Mouse (Mus musculus) brain, embryonic 14.5 days (tissue): ENCODE results near the gene Zc2hc1b. TPM values are rescaled to one million over a fixed set of nuclear protein-coding genes. Genes with fewer than 3 reads are reported as not detected.
"Not testable (repeated sequence)": the region's sequence is repeated elsewhere in the genome, so short reads cannot be mapped to it uniquely, and the experiment has no call there.

Source experiments
- DNase-seq: peaks from one replicate; pipeline ENCODE4 v3.0.0-alpha.2; 2011; ENCODE audit warnings: low read depth
- CTCF ChIP-seq: fragments of 200-500 bp; IDR thresholded peaks from 2 replicates; pipeline ENCODE4 v1.5.1; 2012; ENCODE audit warnings: inconsistent platforms, mild to moderate bottlenecking, moderate library complexity, borderline replicate concordance; ENCODE audit not compliant: insufficient read depth, insufficient read length; ENCODE audit errors: extremely low read depth
- POLR2A ChIP-seq: fragments of 200-500 bp; IDR thresholded peaks from 2 replicates; pipeline ENCODE4 v1.6.1; 2012; ENCODE audit warnings: mild to moderate bottlenecking, inconsistent platforms, borderline replicate concordance; ENCODE audit not compliant: poor library complexity, insufficient read depth, insufficient read length, severe bottlenecking; ENCODE audit errors: extremely low read depth
- polyA plus RNA-seq: library from polyadenylated mRNA; depleted of rRNA; stranded (reverse); fragments of >200 nt; gene quantifications from 2 replicates; pipeline ENCODE4 v1.2.3, GENCODE M21; 2012

Gene Zc2hc1b
- polyA plus RNA-seq, 1 experiment, result not detected

GRCm38 (mm10) chr10:13199234-13199633 lies 21.4 kb upstream of the Zc2hc1b start:
- DNase-seq, result no peak
- TF ChIP-seq CTCF (no peak), POLR2A (no peak)

GRCm38 (mm10) chr10:13196872-13197507 lies 19.2 kb upstream of the Zc2hc1b start:
- no peak for TF ChIP-seq CTCF
- no peak for TF ChIP-seq POLR2A
- no peak for DNase-seq

- DNase-seq, result not testable (repeated sequence)
Measured at GRCm38 (mm10) chr10:13193496-13193895, 15.7 kb upstream of the Zc2hc1b start.

GRCm38 (mm10) chr10:13192731-13193351 lies 15.0 kb upstream of the Zc2hc1b start, which contains the start of gene Ltv1:
Ltv1 (minus strand) TSS chr10:13193168.
- peak; percentile 98 for DNase-seq
- TF ChIP-seq POLR2A (peak; percentile 13; the same call in 1 of the 2 replicates), CTCF (no peak)

GRCm38 (mm10) chr10:13189881-13190280 lies 12.1 kb upstream of the Zc2hc1b start:
- DNase-seq, result no peak
- TF ChIP-seq POLR2A, result no peak
- no peak for TF ChIP-seq CTCF

- TF ChIP-seq CTCF (no peak), POLR2A (no peak)
- DNase-seq, result no peak
Measured at GRCm38 (mm10) chr10:13186754-13187153, 8.9 kb upstream of the Zc2hc1b start.

GRCm38 (mm10) chr10:13184170-13184766 lies 6.4 kb upstream of the Zc2hc1b start:
- TF ChIP-seq CTCF, result no peak

GRCm38 (mm10) chr10:13180211-13180610 lies 2.4 kb upstream of the Zc2hc1b start:
- no peak for TF ChIP-seq POLR2A
- no peak for TF ChIP-seq CTCF
- DNase-seq, result no peak

More at GRCm38 (mm10) chr10:13184170-13184766, 6.4 kb upstream of the Zc2hc1b start:
- DNase-seq, result no peak

- DNase-seq, result no peak
- TF ChIP-seq POLR2A (no peak), CTCF (no peak)
Measured at GRCm38 (mm10) chr10:13175866-13176265, 2.0 kb downstream of the Zc2hc1b start.

GRCm38 (mm10) chr10:13172798-13173221 lies 5.0 kb downstream of the Zc2hc1b start:
- TF ChIP-seq POLR2A (no peak), CTCF (no peak)
- DNase-seq, result peak; percentile 82

- TF ChIP-seq CTCF (no peak), POLR2A (no peak)
- no peak for DNase-seq
Measured at GRCm38 (mm10) chr10:13171461-13171860, 6.4 kb downstream of the Zc2hc1b start.
